Mouse (Mus musculus) kidney, embryonic 14.5 days (tissue): ENCODE data around the gene Nek8. TPM values are rescaled to one million over a fixed set of nuclear protein-coding genes. Genes with fewer than 3 reads are reported as not detected.

Experiments used
- ATAC-seq: fragments of 200-750 bp; cut with Nextera tagmentation; 2 replicates; pipeline ENCODE4 v1.8.0; 2017; ENCODE audit warnings: moderate number of reproducible peaks, mild to moderate bottlenecking, moderate TSS enrichment, moderate library complexity; ENCODE audit not compliant: low FRiP score, low TSS enrichment
- H3K27ac ChIP-seq: fragments of 300-500 bp; sonication (generic); 2 replicates; pipeline ENCODE4 v1.5.1; 2014; ENCODE audit warnings: low read depth, mild to moderate bottlenecking, low read length, moderate library complexity, mixed read lengths
- H3K27me3 ChIP-seq: fragments of 300-500 bp; sonication (generic); 2 replicates; pipeline ENCODE4 v1.6.1; 2014; ENCODE audit warnings: mild to moderate bottlenecking, low read length; ENCODE audit not compliant: control insufficient read depth, insufficient read depth
- H3K36me3 ChIP-seq: fragments of 300-500 bp; sonication (generic); 2 replicates; pipeline ENCODE4 v1.6.1; 2014; ENCODE audit warnings: low read length, mixed read lengths; ENCODE audit not compliant: control insufficient read depth, insufficient read depth
- H3K4me1 ChIP-seq: fragments of 300-500 bp; sonication (generic); 2 replicates; pipeline ENCODE4 v1.6.1; 2014; ENCODE audit warnings: low read length, mixed read lengths; ENCODE audit not compliant: control insufficient read depth, insufficient read depth
- H3K4me2 ChIP-seq: fragments of 300-500 bp; sonication (generic); replicated peaks from 2 replicates; pipeline ENCODE4 v1.6.1; 2014; ENCODE audit warnings: low read depth, mild to moderate bottlenecking, low read length
- H3K4me3 ChIP-seq: fragments of 300-500 bp; sonication (generic); 2 replicates; pipeline ENCODE4 v1.5.1; 2014; ENCODE audit warnings: mild to moderate bottlenecking, low read length
- H3K9ac ChIP-seq: fragments of 300-500 bp; sonication (generic); 2 replicates; pipeline ENCODE4 v1.6.1; 2014; ENCODE audit warnings: low read depth, mild to moderate bottlenecking, low read length, moderate library complexity
- H3K9me3 ChIP-seq: fragments of 300-500 bp; sonication (generic); 2 replicates; pipeline ENCODE4 v1.6.1; 2016; ENCODE audit warnings: low read length; ENCODE audit not compliant: control insufficient read depth
- WGBS: fragments of 180-500 bp; shearing (Covaris S2); extraction: QIAGEN DNeasy Blood & Tissue Kit; methylation state at CpG from one replicate; pipeline ENCODE4 v1.1.7; 2014; 5-methylcytosine and 5-hydroxymethylcytosine counted together
- polyA plus RNA-seq: library from polyadenylated mRNA; unstranded; fragments of >200 nt; fragmentation: Nextera tagmentation; extraction: Ambion mirVana; gene quantifications from 2 replicates; pipeline ENCODE4 v1.2.1, GENCODE M21; 2014

The Nek8 gene
- polyA plus RNA-seq, 1 experiment from 2014 or later = 20.6 TPM

GRCm38 (mm10) chr11:78133915-78134314 is 42.6 kb downstream of the Nek8 start:
- 81% methylated on average over 6 of the region's 6 CpGs for WGBS
- Histone ChIP-seq H3K27ac (no peak overlapping the region), H3K4me2 (no peak overlapping the region), H3K9me3 (no peaks in the 10 kb centered on the region), H3K36me3 (no peaks in the 10 kb centered on the region), H3K4me3 (no peak overlapping the region), H3K9ac (no peak overlapping the region), H3K27me3 (no peaks in the 10 kb centered on the region), H3K4me1 (no peaks in the 10 kb centered on the region)
- no peak for ATAC-seq

DNA sequence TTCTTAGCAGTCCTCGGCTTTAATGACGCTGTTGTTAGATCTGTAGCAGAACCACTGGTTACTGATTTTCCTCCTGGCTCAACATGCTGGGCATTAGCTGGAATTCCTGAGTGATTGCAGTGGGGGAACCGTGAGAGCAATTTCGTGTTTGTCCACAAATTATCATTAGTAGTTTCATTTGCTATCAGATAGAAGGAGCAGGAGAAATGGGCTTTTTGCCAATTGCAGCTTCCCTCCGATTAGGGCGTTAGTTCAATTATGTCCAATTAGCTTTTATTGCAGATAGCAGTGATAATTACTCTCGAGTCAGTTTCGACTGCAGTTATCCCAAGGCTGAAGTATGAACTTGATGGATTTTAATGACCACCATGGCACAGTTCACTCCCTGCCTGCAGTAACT is 47.0 kb downstream of the Nek8 start:
- H3K4me3 ChIP-seq = no peak overlapping the region
- ATAC-seq = no peak
- 69% methylated on average over 8 of the region's 8 CpGs for WGBS
- no peaks in the 10 kb centered on the region for H3K27me3 ChIP-seq
- H3K4me2 ChIP-seq = no peak overlapping the region
- no peak overlapping the region for H3K9ac ChIP-seq
- no peak overlapping the region for H3K27ac ChIP-seq
- no peaks in the 10 kb centered on the region for H3K9me3 ChIP-seq
- peaks cover 4% of the 10 kb centered on the region; the same call in 1 of the 2 replicates for H3K4me1 ChIP-seq
- no peaks in the 10 kb centered on the region for H3K36me3 ChIP-seq

DNA sequence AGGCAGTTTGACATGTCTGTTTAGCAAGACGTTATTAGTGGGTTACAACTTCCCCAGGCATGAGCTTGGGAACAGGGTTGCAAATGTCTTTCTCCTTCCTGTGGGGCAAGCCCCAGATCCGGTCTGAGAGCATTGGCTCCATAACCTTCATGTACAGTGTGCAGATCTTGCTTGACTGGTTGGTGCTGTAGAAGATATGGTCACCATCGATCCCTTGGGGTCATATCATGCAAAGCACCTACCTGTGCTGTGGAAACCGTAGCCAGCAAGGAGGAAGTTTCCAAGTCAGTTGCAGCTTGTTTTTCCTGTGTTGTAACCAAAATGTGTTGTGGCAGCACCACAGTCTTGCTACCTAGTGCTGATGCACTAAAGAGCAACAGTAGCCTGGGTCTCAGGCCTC is 49.7 kb downstream of the Nek8 start:
- ATAC-seq = no peak
- Histone ChIP-seq H3K9ac (no peak overlapping the region), H3K4me3 (no peak overlapping the region), H3K4me1 (peaks cover 4% of the 10 kb centered on the region; the same call in 1 of the 2 replicates), H3K9me3 (no peaks in the 10 kb centered on the region), H3K4me2 (no peak overlapping the region), H3K36me3 (no peaks in the 10 kb centered on the region), H3K27me3 (no peaks in the 10 kb centered on the region), H3K27ac (no peak overlapping the region)
- WGBS = 64% methylated on average over 4 of the region's 4 CpGs

GRCm38 (mm10) chr11:78125691-78126090 is 50.8 kb downstream of the Nek8 start:
- Histone ChIP-seq H3K9me3 (no peaks in the 10 kb centered on the region), H3K9ac (no peak overlapping the region), H3K27me3 (no peaks in the 10 kb centered on the region), H3K36me3 (no peaks in the 10 kb centered on the region), H3K27ac (0 out of 2 replicates have a peak overlapping the region, but pooled peaks have one; percentile 34), H3K4me1 (peaks cover 4% of the 10 kb centered on the region; the same call in 1 of the 2 replicates), H3K4me2 (no peak overlapping the region), H3K4me3 (no peak overlapping the region)
- no peak for ATAC-seq
- WGBS = 46% methylated on average over 6 of the region's 6 CpGs

DNA sequence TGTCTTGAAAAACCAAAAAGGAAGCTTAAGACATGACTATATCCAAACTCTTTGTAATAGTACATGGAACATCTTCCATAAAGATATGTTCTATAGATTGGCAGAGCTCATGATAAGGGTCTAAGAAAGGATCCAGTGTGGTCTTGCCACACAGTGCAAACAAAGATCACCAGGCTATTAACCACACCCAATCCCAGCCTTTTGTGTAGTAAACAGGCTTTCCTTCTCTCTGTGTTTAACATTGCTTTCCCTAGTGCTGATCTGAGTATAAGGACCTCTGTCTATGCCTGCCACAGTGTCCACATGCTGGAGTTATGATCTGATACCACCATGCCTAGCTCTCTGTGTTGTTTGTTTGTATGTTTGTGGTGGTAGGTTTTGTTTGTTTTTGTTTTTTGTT is 52.7 kb downstream of the Nek8 start:
- no peak overlapping the region for H3K4me3 ChIP-seq
- no peak overlapping the region for H3K9ac ChIP-seq
- no peak for ATAC-seq
- no peaks in the 10 kb centered on the region for H3K9me3 ChIP-seq
- H3K27ac ChIP-seq = no peak overlapping the region
- no peaks in the 10 kb centered on the region for H3K36me3 ChIP-seq
- no peak overlapping the region for H3K4me2 ChIP-seq
- no peaks in the 10 kb centered on the region for H3K27me3 ChIP-seq
- peaks cover 4% of the 10 kb centered on the region; the same call in 1 of the 2 replicates for H3K4me1 ChIP-seq

GRCm38 (mm10) chr11:78122815-78123214 is 53.7 kb downstream of the Nek8 start:
- Histone ChIP-seq H3K9me3 (no peaks in the 10 kb centered on the region), H3K4me3 (no peak overlapping the region), H3K4me1 (peaks cover 4% of the 10 kb centered on the region; the same call in 1 of the 2 replicates), H3K9ac (no peak overlapping the region), H3K36me3 (no peaks in the 10 kb centered on the region), H3K4me2 (no peak overlapping the region), H3K27me3 (no peaks in the 10 kb centered on the region), H3K27ac (no peak overlapping the region)
- WGBS = 92% methylated on average over 4 of the region's 4 CpGs
- no peak for ATAC-seq

GRCm38 (mm10) chr11:78121176-78121575 is 55.3 kb downstream of the Nek8 start:
- no peak for ATAC-seq
- Histone ChIP-seq H3K27ac (no peak overlapping the region), H3K4me2 (no peak overlapping the region), H3K9me3 (no peaks in the 10 kb centered on the region), H3K9ac (no peak overlapping the region), H3K27me3 (no peaks in the 10 kb centered on the region), H3K4me3 (no peak overlapping the region), H3K4me1 (peaks cover 8% of the 10 kb centered on the region; the same call in 1 of the 2 replicates), H3K36me3 (no peaks in the 10 kb centered on the region)
- 38% methylated on average over 5 of the region's 5 CpGs for WGBS

DNA sequence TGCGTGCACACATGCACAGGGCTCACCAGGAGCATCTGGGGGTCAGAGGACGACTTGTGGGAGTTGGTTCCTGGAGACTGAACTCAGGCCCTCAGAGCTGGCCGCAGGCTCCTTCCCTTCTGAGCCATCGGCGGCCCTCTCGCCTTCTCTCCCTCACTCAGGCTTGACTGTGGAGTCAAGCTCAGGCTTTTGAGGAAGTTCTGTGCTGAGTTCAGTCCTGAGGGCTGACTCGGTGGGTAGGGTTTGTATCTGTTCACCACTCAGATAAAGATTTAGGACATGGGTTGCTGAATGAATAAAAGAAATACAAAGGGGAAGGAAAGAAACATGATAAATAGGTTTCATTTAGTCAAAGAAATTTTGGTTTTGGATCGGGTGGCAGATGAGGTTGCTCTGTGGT is 56.6 kb downstream of the Nek8 start:
- no peaks in the 10 kb centered on the region for H3K27me3 ChIP-seq
- ATAC-seq = no peak
- no peak overlapping the region for H3K4me2 ChIP-seq
- no peaks in the 10 kb centered on the region for H3K36me3 ChIP-seq
- no peaks in the 10 kb centered on the region for H3K9me3 ChIP-seq
- WGBS = 74% methylated on average over 8 of the region's 8 CpGs
- no peak overlapping the region for H3K4me3 ChIP-seq
- H3K9ac ChIP-seq = no peak overlapping the region
- peaks cover 5% of the 10 kb centered on the region for H3K4me1 ChIP-seq
- H3K27ac ChIP-seq = no peak overlapping the region

DNA sequence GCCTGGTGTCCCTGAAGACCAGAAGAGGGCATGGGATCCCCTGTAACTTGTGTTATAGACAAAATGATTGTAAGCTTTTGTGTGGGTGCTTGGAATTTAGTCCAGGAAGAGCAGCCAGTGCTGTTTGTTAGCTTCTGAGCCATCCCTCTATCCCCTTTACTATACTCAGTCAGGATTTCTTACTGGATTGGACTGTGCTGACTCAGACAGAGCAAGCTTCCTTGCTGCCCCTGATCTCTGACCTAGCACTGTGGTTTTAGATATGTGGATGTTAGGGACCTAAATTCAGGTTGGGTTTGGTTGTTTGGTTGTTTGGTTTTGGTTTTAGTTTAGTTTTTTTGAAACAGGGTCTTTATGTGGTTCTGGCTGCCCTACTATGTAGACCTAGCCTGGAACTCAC is 58.0 kb downstream of the Nek8 start:
- Histone ChIP-seq H3K9me3 (no peaks in the 10 kb centered on the region), H3K4me2 (no peak overlapping the region), H3K4me1 (peaks cover 10% of the 10 kb centered on the region), H3K4me3 (no peak overlapping the region), H3K9ac (no peak overlapping the region), H3K27me3 (no peaks in the 10 kb centered on the region), H3K27ac (no peak overlapping the region), H3K36me3 (no peaks in the 10 kb centered on the region)
- ATAC-seq = no peak

- no peak for ATAC-seq
- H3K9ac ChIP-seq = peak overlapping the region; percentile 68; the same call in 1 of the 2 replicates
- H3K27ac ChIP-seq = peak overlapping the region; percentile 89; the same call in 1 of the 2 replicates
- H3K4me3 ChIP-seq = peak overlapping the region; percentile 80
- no peaks in the 10 kb centered on the region for H3K9me3 ChIP-seq
- H3K36me3 ChIP-seq = no peaks in the 10 kb centered on the region
- no peaks in the 10 kb centered on the region for H3K27me3 ChIP-seq
- H3K4me1 ChIP-seq = peaks cover 10% of the 10 kb centered on the region
- WGBS = 6% methylated on average over 5 of the region's 5 CpGs
- peak overlapping the region; percentile 79 for H3K4me2 ChIP-seq
Observed at GRCm38 (mm10) chr11:78116146-78116410, 60.4 kb downstream of the Nek8 start.
